Mouse (Mus musculus) small intestine, adult 2 months (tissue): Measurements from ENCODE around the gene Mcf2l.

Source experiments
- CTCF ChIP-seq: fragments of 200-500 bp; IDR thresholded peaks from 2 replicates; pipeline ENCODE4 v1.5.1; 2012; ENCODE audit warnings: low read depth, mild to moderate bottlenecking, control low read depth, inconsistent platforms, low read length, moderate library complexity, mixed read lengths; ENCODE audit not compliant: insufficient replicate concordance, insufficient read length; ENCODE audit errors: extremely low read depth
- POLR2A ChIP-seq: fragments of 200-500 bp; IDR thresholded peaks from 2 replicates; pipeline ENCODE4 v1.6.1; 2012; ENCODE audit warnings: low read depth, mild to moderate bottlenecking, control low read depth, inconsistent platforms, low read length, moderate library complexity

DNA sequence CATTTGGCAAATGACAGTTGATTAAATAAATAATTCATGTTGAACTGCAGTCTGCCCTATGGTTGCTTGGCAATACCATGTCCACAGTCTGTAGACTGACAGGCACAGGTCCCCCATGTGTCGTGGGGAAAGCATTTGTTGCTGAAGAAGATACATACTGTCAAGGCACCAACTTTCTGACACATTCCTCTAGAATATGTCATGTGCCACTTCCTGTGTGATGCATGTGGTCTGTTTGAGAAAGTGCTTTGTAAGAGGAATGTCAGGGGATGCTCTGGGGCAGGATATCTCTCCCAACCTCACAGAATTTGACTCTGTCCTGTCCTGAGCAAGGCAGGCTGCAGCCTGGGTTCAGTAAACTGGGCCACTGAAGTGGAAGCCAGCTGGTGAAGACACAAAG is 44.2 kb upstream of the Mcf2l start:
- no peak for TF ChIP-seq CTCF
- no peak for TF ChIP-seq POLR2A
